Comparison of ENCODE assay signal across 11 mouse cellular contexts in the genomic region with DNA sequence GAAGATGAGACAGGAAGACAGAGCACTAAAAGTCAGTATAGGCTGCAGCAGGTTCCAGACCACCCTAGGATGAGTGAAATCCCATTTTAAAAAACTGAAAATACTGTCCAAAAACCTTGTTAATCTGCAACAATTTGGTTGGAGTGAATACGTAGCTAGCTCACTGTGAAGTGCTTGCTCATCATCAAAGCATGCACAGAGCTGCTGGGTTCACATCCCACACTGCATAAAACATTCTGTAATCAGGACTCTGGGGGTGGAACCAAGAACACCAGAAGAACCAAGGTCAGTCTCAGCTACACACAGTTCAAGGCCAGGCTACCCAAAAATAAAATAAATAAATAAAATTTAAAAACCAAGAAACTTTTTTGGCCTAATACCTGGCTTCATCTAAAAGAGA. TPM values are rescaled to one million over a fixed set of nuclear protein-coding genes. Genes with fewer than 3 reads are reported as not detected.
A peak's percentile ranks its signal among the peaks of the same experiment; 100 is the strongest.
DNase-seq lines count a peak whose midpoint lies in the region; ATAC-seq and TF ChIP-seq lines count a peak whose summit lies in the region.
"Had no signal": no experiment of that assay in that cellular context is flagged by ENCODE, and none has a peak within 500 bp of the region (broad histone marks: within the 10 kb centered on the region; RNA-seq: fewer than 3 reads in every experiment).

No protein-coding gene starts in this region.

- TF ChIP-seq CTCF in heart, adult 2 months (IDR thresholded peaks at IDR 0.05): no peak

- no peak overlapping the region for H3K4me3 ChIP-seq in heart, adult 2 months
- H3K4me3 ChIP-seq in midbrain, embryonic 10.5 days: peak overlapping the region; percentile 2; the same call in 1 of the 2 replicates
- no peak overlapping the region for H3K4me3 ChIP-seq in midbrain, embryonic 11.5 days (ENCODE audit: low read depth, low read length)
- no peak overlapping the region for H3K4me3 ChIP-seq in forebrain, embryonic 14.5 days (ENCODE audit: low read depth, low read length)
- H3K4me3 ChIP-seq in neural tube, embryonic 15.5 days (replicated peaks): no peak overlapping the region
- H3K4me3 ChIP-seq: heart, embryonic 13.5 days had no signal

- no peaks in the 10 kb centered on the region; the same call in 1 of the 2 replicates for H3K79me2 ChIP-seq in heart, adult 2 months (replicated peaks; ENCODE audit: control insufficient read depth, insufficient read depth, low read length)

- no peak for ATAC-seq in midbrain, embryonic 11.5 days (ENCODE audit: low FRiP score)
- no peak for ATAC-seq in forebrain, embryonic 14.5 days
- no peak for ATAC-seq in neural tube, embryonic 15.5 days (ENCODE audit: low FRiP score)

- H3K4me1 ChIP-seq in heart, adult 2 months (ENCODE audit: control insufficient read depth, insufficient read depth, low read length): peaks cover 2% of the 10 kb centered on the region; the same call in 1 of the 2 replicates
- H3K4me1 ChIP-seq in midbrain, embryonic 10.5 days: peaks cover 31% of the 10 kb centered on the region
- peaks cover 15% of the 10 kb centered on the region for H3K4me1 ChIP-seq in midbrain, embryonic 11.5 days (ENCODE audit: control insufficient read depth, insufficient read depth, low read length)
- H3K4me1 ChIP-seq in forebrain, embryonic 14.5 days (ENCODE audit: control insufficient read depth, insufficient read depth, low read length): peaks cover 13% of the 10 kb centered on the region
- H3K4me1 ChIP-seq in neural tube, embryonic 15.5 days: peaks cover 19% of the 10 kb centered on the region

- 38% methylated on average over 1 of the region's 1 CpGs for WGBS in heart, adult 2 months
- WGBS in midbrain, embryonic 10.5 days: 80% methylated on average over 1 of the region's 1 CpGs
- 62% methylated on average over 1 of the region's 1 CpGs for WGBS in midbrain, embryonic 11.5 days
- 27% methylated on average over 1 of the region's 1 CpGs for WGBS in forebrain, embryonic 14.5 days
- 31% methylated on average over 1 of the region's 1 CpGs for WGBS in neural tube, embryonic 15.5 days

- H3K9me3 ChIP-seq in midbrain, embryonic 10.5 days (replicated peaks): no peaks in the 10 kb centered on the region
- H3K9me3 ChIP-seq in midbrain, embryonic 11.5 days (ENCODE audit: control insufficient read depth, low read length): no peaks in the 10 kb centered on the region
- H3K9me3 ChIP-seq in forebrain, embryonic 14.5 days (replicated peaks; ENCODE audit: control insufficient read depth, low read length): no peaks in the 10 kb centered on the region
- no peaks in the 10 kb centered on the region for H3K9me3 ChIP-seq in neural tube, embryonic 15.5 days (replicated peaks)
- H3K9me3 ChIP-seq: heart, embryonic 13.5 days had no signal

- no peak for TF ChIP-seq POLR2A in heart, adult 2 months (IDR thresholded peaks at IDR 0.05; ENCODE audit: insufficient read depth, low read depth, low read length)

- no peak for TF ChIP-seq EP300 in heart, adult 2 months (IDR thresholded peaks at IDR 0.05; ENCODE audit: insufficient read depth, low read depth, low read length)

- H3K9ac ChIP-seq in heart, adult 2 months (ENCODE audit: low read depth, low read length): no peak overlapping the region
- no peak overlapping the region for H3K9ac ChIP-seq in midbrain, embryonic 11.5 days (ENCODE audit: low read length)
- H3K9ac ChIP-seq in forebrain, embryonic 14.5 days (ENCODE audit: low read length): no peak overlapping the region; the same call in 1 of the 2 replicates
- no peak overlapping the region for H3K9ac ChIP-seq in neural tube, embryonic 15.5 days (replicated peaks)
- H3K9ac ChIP-seq: heart, embryonic 13.5 days had no signal

- peaks cover 18% of the 10 kb centered on the region for H3K36me3 ChIP-seq in heart, adult 2 months (ENCODE audit: control insufficient read depth, insufficient read depth, low read length)
- peaks cover 24% of the 10 kb centered on the region for H3K36me3 ChIP-seq in midbrain, embryonic 10.5 days
- no peaks in the 10 kb centered on the region for H3K36me3 ChIP-seq in midbrain, embryonic 11.5 days (ENCODE audit: control insufficient read depth, insufficient read depth, low read length)
- 0 out of 2 replicates have a peak, but pooled peaks cover 5% of the 10 kb centered on the region for H3K36me3 ChIP-seq in forebrain, embryonic 14.5 days (ENCODE audit: control insufficient read depth, insufficient read depth, low read length)
- no peaks in the 10 kb centered on the region for H3K36me3 ChIP-seq in neural tube, embryonic 15.5 days

- peak in 1 of 2 experiments; percentile 20 for DNase-seq in heart, adult 2 months
- no peak for DNase-seq in heart, postnatal 14 days
- DNase-seq in midbrain, embryonic 10.5 days (ENCODE audit: low spot score): no peak
- DNase-seq in midbrain, embryonic 11.5 days (ENCODE audit: low spot score, missing footprints): no peak
- DNase-seq in forebrain, embryonic 14.5 days (ENCODE audit: low spot score): no peak
- DNase-seq in retina, embryonic 14.5 days (ENCODE audit: low spot score): no peak
- no peak for DNase-seq in layer of hippocampus, adult 9-10 months (ENCODE audit: low spot score)

- H3K27ac ChIP-seq in heart, adult 2 months: peak overlapping the region; percentile 26; the same call in 1 of the 2 replicates
- no peak overlapping the region for H3K27ac ChIP-seq in midbrain, embryonic 10.5 days (replicated peaks)
- H3K27ac ChIP-seq in midbrain, embryonic 11.5 days (ENCODE audit: low read depth, low read length): no peak overlapping the region
- no peak overlapping the region for H3K27ac ChIP-seq in forebrain, embryonic 14.5 days (ENCODE audit: low read depth, low read length)
- H3K27ac ChIP-seq in neural tube, embryonic 15.5 days (replicated peaks): no peak overlapping the region
- H3K27ac ChIP-seq: heart, embryonic 13.5 days; macrophage; stomach, postnatal 0 days had no signal

- no peaks in the 10 kb centered on the region for H3K27me3 ChIP-seq in heart, adult 2 months (ENCODE audit: control insufficient read depth, insufficient read depth, low read length)
- H3K27me3 ChIP-seq in midbrain, embryonic 10.5 days (ENCODE audit: low read depth, poor library complexity, severe bottlenecking): no peaks in the 10 kb centered on the region
- no peaks in the 10 kb centered on the region for H3K27me3 ChIP-seq in midbrain, embryonic 11.5 days (ENCODE audit: control insufficient read depth, insufficient read depth, low read length)
- no peaks in the 10 kb centered on the region for H3K27me3 ChIP-seq in forebrain, embryonic 14.5 days (replicated peaks; ENCODE audit: control insufficient read depth, insufficient read depth, low read length)
- no peaks in the 10 kb centered on the region for H3K27me3 ChIP-seq in neural tube, embryonic 15.5 days (replicated peaks)
- H3K27me3 ChIP-seq: heart, embryonic 13.5 days had no signal

- H3K4me2 ChIP-seq in midbrain, embryonic 11.5 days: no peak overlapping the region; the same call in 1 of the 2 replicates
- peak overlapping the region; percentile 40 for H3K4me2 ChIP-seq in forebrain, embryonic 14.5 days (ENCODE audit: low read length)
- H3K4me2 ChIP-seq in neural tube, embryonic 15.5 days: 0 out of 2 replicates have a peak overlapping the region, but pooled peaks have one; percentile 4
- H3K4me2 ChIP-seq: heart, embryonic 13.5 days had no signal

- intact Hi-C loops in heart, adult 2 months (cut with DNase I): loop anchor here (10.0 kb wide), 1 partner anchor 383 kb away; no protein-coding TSS in a partner anchor
- intact Hi-C loops in heart, postnatal 14 days (cut with DNase I): loop anchor here (5.0 kb wide), 1 partner anchor 376 kb away; no protein-coding TSS in a partner anchor

RNA-seq across cellular contexts. Expression of a gene that starts 3.9 kb away (rescaled TPM):
- total RNA-seq in heart, adult 2 months (2021): 10 to 100 TPM; 29.0 to 29.3 TPM
- polyA plus RNA-seq in heart, adult 2 months (2012; rRNA removed): 2.6 and 6.4 TPM in 2 replicates
- 10 to 100 TPM; 33.4 to 34.2 TPM for total RNA-seq in heart, postnatal 14 days (2021)
- polyA plus RNA-seq in midbrain, embryonic 10.5 days (2016; fragmentation: Nextera tagmentation; extraction: Ambion mirVana): 116 and 122 TPM in 2 replicates
- 136 and 150 TPM in 2 replicates for polyA plus RNA-seq in midbrain, embryonic 11.5 days (2014; fragmentation: Nextera tagmentation; extraction: Ambion mirVana)
- polyA plus RNA-seq in forebrain, embryonic 14.5 days (2014; fragmentation: Nextera tagmentation; extraction: Ambion mirVana): 81.2 and 108 TPM in 2 replicates
- polyA plus RNA-seq in neural tube, embryonic 15.5 days (2015; fragmentation: Nextera tagmentation; extraction: Ambion mirVana): 71.4 and 74.6 TPM in 2 replicates
